Mouse (Mus musculus) liver, postnatal 0 days (tissue): ENCODE data around the gene Cldn14.

Experiments
- CTCF ChIP-seq: sonication (generic); IDR thresholded peaks from 2 replicates; pipeline ENCODE4 v1.5.1; 2016; ENCODE audit warnings: antibody characterized with exemption, low read depth
- EP300 ChIP-seq: IDR thresholded peaks from 2 replicates; pipeline ENCODE4 v1.6.1; 2016; ENCODE audit warnings: antibody characterized with exemption, low read depth, mild to moderate bottlenecking

DNA sequence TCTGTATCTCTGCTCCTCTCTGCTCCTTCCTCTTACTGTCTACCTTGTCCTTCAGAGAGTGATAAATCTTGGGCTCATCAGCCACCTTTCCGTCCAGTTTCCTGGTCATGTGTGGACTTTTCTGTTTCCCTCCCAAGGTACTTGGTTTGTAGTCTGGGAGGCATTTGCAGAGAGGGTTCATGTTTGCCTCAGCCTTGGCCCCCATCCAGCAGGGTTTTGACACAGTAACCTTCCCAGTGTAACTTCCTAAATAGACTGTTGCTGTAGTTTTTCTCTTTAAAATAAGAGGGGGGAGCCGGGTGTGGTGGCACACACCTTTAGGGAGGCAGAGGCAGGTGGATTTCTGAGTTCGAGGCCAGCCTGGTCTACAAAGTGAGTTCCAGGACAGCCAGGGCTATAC lies 98.7 kb downstream of the Cldn14 start:
- no peak for TF ChIP-seq CTCF
- TF ChIP-seq EP300 = no peak
